Mouse (Mus musculus): ENCODE results near the gene Cacna1b.

Cacna1b gene

GRCm38 (mm10) chr2:24659150-24659775 is 103.7 kb downstream of the Cacna1b start:
- no peak for DNase-seq (ENCODE audit: low spot score in 2 of 2)

- no peak for DNase-seq (ENCODE audit: low spot score in 2 of 2)
Measured at GRCm38 (mm10) chr2:24648503-24648902, 114.4 kb downstream of the Cacna1b start.

GRCm38 (mm10) chr2:24646452-24647146 is 116.4 kb downstream of the Cacna1b start:
- no peak for DNase-seq (ENCODE audit: low spot score in 2 of 2)

- no peak for DNase-seq (ENCODE audit: low spot score in 2 of 2)
Measured at GRCm38 (mm10) chr2:24642834-24643233, 120.1 kb downstream of the Cacna1b start.

DNA sequence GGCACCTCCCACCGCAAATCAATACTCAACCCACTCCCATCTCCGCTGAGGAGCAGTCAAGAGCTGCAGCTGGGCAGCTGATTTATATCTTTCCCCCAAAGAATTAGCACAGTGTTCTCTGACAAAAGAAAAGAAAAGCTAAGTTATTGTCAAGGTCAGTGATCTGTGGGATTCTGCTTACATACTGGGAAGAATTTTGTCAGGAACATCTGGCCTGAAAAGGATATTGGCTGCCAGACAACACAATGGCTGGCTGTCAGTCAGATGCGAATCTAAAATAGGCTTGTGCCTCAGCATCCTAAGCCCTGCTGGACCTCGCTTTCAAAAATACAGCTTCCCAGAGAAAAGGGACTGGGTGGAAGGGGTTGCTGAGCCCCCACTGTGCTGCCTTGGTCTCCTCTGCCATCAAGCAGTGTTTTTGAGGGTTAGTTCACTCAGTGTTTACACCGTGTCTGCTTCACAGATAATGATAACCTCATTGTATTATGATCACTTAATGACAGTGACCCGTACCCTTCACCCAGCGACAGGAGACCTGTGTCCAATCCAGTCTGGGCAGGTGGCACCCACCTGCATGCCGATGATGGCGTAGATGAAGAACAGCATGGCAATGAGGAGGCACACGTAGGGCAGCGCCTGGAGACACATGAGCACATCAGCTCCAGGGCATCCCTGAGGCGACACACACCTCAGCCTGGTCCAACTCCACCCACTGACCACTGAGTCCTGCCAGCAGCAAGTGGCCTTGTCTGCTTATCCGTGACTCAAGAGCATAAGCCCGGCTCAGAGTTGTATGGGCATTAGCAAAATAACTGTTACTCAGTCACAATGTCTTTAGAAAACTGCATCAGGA is 124.6 kb downstream of the Cacna1b start:
- no peak for DNase-seq (ENCODE audit: low spot score in 2 of 2)

GRCm38 (mm10) chr2:24633645-24634044 is 129.3 kb downstream of the Cacna1b start:
- DNase-seq (ENCODE audit: low spot score in 2 of 2) = no peak

GRCm38 (mm10) chr2:24617141-24617540 is 145.8 kb downstream of the Cacna1b start:
- no peak for DNase-seq (ENCODE audit: low spot score in 2 of 2)

- DNase-seq (ENCODE audit: low spot score in 2 of 2) = peak; percentile 51 to 75
Measured at GRCm38 (mm10) chr2:24609789-24610188, 153.2 kb downstream of the Cacna1b start.

- DNase-seq (ENCODE audit: low spot score in 2 of 2) = no peak
Measured at GRCm38 (mm10) chr2:24608765-24609138, 154.2 kb downstream of the Cacna1b start.

DNA sequence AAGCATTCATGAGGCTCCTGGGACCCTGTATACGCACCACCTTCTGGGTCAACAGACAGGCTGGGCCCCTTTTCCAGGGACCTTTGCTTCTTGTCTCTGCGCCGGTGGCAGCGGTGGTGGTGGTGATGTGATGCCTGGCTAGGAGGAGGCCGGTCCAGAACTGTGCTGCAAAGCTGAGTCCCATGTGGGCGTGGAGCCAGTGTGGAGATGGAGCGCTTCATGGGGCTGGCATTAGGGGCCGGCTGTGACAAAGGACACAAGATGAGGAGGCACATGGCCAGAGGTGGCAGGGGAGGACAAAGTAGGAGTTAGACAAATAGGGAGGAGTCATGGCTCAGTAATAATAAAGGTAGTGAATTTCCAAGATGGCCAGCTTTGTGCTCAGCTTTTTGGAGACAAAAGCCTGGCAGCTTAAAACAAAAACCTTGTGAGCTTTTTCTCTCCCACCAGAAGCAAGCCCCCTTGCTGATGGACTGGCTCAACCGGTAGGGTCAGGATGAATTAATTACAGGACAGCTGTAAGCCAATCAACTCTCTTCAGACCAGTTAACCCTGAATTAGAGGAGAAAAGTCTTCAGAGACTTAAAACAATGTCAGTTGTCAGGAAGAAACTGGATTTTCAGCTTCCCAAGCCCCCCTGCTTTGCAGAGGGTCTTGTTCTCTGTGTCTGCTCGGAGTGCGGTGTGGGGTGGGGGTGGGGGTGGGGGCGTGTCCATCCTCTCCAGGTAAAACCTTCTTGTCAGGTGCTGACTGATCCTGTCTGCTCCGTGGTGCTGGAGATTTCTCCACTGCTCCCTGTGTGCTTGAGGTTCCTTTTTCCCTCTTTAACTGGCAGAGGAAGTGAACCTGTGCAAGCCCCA is 154.8 kb downstream of the Cacna1b start:
- no peak for DNase-seq (ENCODE audit: low spot score in 2 of 2)

- DNase-seq (ENCODE audit: low spot score in 2 of 2) = no peak
Measured at GRCm38 (mm10) chr2:24606531-24606930, 156.4 kb downstream of the Cacna1b start.

DNA sequence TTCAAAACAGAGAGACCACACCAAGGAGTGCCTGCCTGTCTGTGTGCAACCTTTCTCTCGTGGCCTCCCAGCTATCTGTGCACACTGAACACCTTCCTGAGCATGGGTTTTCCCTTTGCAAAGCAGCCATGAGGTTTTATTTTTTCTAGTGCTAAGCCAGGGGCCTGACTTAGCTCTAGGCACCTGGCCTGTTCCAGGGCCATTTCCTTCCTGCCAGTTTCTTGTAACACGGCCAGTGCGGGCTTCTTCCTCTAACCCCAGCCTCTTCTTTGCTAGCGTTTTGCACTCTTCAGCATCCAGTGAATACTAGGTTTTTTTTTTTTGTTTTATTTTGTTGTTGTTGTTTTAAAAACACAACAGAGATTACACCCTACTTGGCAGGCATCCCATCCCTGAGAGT is 157.9 kb downstream of the Cacna1b start:
- no peak for DNase-seq (ENCODE audit: low spot score in 2 of 2)

- DNase-seq (ENCODE audit: low spot score in 2 of 2) = no peak
Measured at GRCm38 (mm10) chr2:24589426-24589825, 173.5 kb downstream of the Cacna1b start.

DNA sequence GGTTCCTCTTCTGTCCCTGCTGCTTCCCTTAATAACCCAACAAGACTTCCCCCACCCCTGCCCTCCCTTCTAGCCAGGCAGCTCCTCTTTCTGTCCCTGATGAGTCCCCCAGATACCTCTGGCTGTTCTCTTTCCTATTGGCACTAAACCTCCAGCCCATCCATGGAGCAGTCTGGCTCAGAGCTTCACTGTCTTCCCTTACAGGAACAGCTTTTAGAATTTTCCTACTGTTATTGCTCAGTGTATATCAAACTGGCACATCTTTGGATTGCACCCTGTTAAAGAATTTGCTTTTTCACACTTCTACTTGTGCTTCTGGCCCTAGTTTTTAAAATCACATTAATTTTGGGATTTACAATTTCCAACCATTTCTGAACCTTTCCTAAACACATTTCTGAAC is 175.0 kb downstream of the Cacna1b start:
- no peak for DNase-seq (ENCODE audit: low spot score in 2 of 2)

DNA sequence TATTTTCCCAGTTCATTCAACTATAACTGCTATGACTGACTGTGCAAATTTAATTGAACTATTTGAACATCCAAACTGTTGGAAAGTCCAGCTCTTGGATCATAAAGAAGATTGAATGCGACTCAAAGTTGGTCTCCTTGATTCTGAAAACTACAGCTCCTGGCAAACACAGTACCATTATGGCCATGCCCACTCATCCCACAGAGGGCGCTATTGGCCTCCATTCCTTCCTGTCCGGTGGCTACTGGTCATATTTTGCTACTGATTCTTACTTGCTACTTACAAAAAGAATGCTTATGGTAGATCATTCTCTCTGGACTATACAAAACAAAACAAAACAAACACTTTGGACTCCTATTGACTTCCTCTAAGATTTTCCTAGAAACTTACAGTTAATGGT is 188.3 kb downstream of the Cacna1b start:
- peak; percentile 58 to 83 for DNase-seq (ENCODE audit: low spot score in 2 of 2)

GRCm38 (mm10) chr2:24570917-24571316 is 192.0 kb downstream of the Cacna1b start:
- no peak for DNase-seq (ENCODE audit: low spot score in 2 of 2)

DNA sequence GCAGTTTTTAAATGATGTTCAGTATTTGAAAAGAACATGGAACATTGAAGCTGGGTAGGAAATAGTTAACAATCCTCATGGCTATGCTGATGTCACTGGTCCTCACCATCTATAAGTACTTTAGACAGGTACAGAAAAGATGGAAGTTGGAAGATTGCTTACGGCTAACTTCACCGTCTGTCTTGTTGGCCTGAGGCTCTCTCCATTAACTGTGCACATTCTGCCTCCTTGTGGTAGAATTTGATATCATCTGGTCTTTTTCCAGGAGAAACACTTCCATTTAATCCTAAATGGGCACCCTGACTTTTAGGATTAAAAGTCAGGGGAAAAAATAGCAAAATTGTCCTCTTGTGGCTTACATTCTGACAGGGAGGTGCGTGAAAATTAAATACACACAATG is 194.4 kb downstream of the Cacna1b start:
- peak in 1 of 2 experiments; percentile 59 for DNase-seq (ENCODE audit: low spot score in 2 of 2)

DNA sequence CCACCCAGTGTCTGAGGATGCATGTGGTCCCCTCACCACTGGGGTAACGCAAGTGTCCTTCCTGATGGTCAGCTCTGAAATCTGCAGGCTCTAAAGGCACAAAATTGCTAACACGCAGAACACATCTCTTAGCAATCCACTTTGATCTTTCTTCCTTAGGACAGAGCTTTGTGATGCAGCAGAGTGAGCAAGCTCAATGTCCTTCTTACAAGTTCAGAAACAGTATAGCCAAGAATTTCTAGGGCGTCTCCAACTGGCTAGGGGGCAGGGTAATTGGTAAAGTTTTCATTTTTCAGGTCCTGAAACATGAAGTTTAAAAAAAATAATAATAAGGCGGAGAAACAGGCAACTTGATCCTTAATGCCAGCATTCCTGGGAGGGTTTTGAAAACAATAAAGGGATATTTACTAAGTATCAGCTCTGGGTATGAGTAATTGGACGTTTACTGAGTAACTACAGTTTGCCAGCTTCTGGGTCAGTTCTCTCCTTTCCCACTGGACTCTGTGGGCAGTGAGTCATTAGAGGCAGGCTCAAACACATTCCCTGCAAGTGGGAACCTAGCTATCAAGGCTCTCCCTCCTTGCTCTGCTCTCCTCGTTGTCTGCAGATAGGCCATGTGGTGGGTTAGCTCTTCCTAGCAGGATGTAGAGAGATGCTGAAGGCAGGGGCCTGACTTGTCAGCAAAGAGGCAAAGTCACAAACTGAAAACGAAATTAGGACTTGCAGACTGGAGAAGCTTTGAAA is 200.2 kb downstream of the Cacna1b start:
- DNase-seq (ENCODE audit: low spot score in 2 of 2) = no peak

DNA sequence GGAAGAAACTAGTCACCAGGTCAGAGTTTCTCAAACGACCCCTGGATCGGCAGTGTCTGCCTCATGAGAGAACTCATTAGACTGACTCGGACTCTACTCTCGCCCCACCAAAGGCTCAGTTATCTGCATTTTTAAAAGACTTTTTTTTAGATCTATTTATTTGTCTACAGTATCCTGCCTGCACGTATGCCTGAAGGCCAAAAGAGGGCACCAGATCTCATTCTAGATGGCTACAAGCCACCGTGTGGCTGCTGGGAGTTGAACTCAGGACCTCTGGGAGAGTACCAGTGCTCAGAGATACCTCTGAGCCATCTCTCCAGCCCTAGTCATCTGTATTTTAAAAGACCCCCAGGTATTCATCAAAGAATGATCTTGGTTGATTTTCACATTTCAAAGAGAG is 201.0 kb downstream of the Cacna1b start:
- DNase-seq (ENCODE audit: low spot score in 2 of 2) = no peak

- no peak for DNase-seq (ENCODE audit: low spot score in 2 of 2)
Measured at GRCm38 (mm10) chr2:24560201-24560600, 202.8 kb downstream of the Cacna1b start.

GRCm38 (mm10) chr2:24556347-24556746 is 206.6 kb downstream of the Cacna1b start:
- no peak for DNase-seq (ENCODE audit: low spot score in 2 of 2)

Measured in frontal cortex, postnatal 36 days (tissue).